Mouse (Mus musculus): ENCODE results near the gene Mafg. TPM values are rescaled to one million over a fixed set of nuclear protein-coding genes. Genes with fewer than 3 reads are reported as not detected.

The Mafg gene
- total RNA-seq, 2 experiments from 2014 or later: 83.3 to 85.8 TPM

GRCm38 (mm10) chr11:120647047-120647830 lies 13.8 kb upstream of the Mafg start:
- no peak for DNase-seq
- intact Hi-C loops (cut with DNase I): no loop called here

DNA sequence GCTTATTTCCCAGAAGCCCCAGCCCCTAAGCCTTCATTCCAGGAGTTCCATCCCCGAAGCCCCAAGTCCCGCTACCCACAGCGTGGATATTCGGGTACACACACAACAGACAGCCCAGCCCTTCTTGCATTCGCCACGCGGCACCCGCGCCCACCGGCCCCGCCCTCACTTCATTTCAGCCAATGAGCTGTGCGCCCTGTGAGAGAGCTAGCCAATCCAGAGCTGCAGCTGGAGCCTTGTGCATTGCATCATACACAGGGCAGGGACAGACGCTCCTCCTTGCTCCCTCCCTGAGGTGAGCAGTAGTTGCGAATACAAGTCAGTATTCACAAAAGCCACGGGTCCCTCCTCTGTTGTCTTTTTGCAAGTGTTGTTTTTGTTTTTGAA lies 10.2 kb upstream of the Mafg start, which contains the start of gene Pycr1:
TSS of gene Pycr1 (minus strand) at position 169 of the 387 bp plus-strand sequence.
- intact Hi-C loops (cut with DNase I): no loop called here
- peak; percentile 94 for DNase-seq

DNA sequence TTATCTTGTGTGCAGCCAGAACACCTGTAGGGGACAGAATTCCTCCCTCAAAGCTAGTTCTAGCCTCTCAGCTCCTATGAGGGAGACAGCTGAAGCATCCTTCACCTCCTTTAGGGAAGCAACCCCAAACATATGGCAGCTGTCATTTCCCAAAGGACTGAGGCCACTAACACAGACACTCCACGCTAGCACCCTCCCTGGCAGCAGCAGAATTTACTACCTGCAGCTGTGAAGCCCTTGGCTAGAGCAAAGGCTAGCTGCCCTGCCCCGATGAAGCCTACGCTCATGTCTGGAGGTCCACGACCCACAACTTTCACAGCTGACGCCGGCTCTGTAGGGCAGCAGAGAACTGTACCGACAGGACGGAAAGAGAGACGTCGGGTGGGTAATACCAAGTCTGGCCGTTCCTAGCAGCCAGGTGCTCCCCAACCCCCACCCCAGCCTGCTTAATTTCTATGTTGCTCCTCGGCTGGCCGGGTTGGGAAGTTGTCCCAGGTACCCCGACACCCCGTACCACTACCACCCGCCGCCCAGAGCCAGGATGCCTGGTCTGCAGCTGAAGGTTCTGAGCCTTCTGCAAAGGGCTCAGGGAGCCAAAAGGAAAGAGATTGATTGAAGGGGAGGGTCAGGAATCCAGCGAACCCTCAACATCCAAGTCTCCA lies 9.7 kb upstream of the Mafg start:
- intact Hi-C loops (cut with DNase I): no loop called here
- no peak for DNase-seq

DNA sequence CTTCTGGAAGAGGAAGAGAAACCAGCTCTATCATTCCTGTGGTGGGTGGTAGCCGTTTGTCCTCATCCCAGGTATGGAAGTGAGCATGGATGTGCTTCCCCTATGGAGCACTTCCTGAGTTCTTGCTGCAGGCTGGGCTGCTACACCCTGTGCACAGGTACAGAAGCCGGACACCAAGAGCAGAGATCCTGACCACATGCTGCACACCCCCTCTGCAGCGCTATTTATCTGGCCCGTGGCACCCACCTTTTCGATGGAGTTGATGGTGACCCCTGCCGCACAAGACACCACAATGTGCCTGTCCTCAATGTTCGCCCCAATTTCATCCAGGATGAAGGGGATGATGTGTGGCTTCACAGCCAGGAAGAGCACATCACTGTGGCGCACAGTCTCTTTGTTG lies 8.5 kb upstream of the Mafg start:
- intact Hi-C loops (cut with DNase I): no loop called here
- DNase-seq: no peak

DNA sequence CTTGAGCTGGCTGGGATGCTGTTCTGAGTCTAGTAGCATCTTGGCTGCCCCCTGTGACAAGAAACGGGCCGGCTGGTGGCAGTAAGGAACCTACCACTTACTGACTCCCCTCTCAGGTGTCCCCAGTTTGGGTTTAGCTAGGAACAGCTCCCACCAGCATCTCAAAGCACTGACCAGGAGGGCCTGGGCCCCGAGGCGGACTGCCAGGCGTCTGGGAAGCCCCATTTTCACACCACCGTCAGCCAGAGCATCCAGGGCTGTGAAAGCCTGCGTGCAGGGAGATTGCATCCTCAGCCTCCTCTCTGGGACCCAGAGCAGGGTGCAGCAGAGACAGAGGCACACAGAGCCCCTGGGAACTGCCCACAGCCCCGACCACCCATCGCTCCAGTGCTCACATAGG lies 7.9 kb upstream of the Mafg start:
- intact Hi-C loops (cut with DNase I): no loop called here
- DNase-seq: no peak

GRCm38 (mm10) chr11:120634810-120635209 lies 1.4 kb upstream of the Mafg start:
- intact Hi-C loops (cut with DNase I): no loop called here
- no peak for DNase-seq

DNA sequence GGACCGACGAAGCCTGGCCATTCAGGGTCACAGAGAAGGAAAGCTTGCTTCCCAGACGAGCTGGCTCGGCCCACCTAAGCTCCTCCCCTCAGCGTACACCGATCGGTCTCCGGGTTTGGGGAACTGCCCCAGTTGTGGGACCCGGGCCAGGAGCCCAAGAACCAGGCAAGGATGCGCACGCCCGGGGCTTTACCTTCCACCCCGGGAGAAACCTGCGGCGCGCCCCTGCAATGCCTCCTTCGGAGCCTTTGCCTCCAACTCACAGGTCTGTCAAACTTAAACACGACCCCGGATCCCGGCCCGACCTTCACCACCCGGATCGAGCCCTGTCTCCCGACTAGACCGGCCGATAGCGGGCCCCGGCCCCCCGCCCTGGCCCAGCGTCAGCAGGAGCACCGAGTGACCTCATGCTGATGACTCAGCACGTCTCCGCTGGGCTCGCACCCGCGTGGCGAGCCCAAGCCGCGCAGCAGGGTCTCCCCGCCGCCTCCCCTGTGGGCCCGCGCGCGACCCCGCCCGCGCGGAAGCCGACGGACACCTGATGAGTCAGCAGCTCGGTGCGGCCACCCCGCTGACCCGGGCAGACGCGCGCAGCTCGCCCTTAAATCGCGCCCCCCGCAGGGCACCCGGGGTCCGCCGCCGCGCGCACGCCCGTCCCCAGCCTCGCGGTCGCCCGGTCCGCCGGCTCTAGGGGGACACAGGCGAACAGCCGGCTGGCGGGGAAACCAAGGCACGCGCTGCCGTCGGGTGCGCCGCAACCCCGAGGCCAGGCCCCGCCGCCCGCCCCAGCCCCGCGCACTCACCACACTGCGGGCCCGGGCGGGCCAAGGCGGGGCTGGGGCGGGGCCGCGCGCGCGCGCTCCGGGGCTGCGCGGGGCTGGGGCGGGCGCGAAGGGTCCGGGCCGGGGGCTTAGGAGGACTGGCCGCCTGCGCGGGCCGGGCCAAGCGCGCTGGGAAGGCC lies 561 bp downstream of the Mafg start:
- DNase-seq: peak; percentile 52
- intact Hi-C loops (cut with DNase I): no loop called here

DNA sequence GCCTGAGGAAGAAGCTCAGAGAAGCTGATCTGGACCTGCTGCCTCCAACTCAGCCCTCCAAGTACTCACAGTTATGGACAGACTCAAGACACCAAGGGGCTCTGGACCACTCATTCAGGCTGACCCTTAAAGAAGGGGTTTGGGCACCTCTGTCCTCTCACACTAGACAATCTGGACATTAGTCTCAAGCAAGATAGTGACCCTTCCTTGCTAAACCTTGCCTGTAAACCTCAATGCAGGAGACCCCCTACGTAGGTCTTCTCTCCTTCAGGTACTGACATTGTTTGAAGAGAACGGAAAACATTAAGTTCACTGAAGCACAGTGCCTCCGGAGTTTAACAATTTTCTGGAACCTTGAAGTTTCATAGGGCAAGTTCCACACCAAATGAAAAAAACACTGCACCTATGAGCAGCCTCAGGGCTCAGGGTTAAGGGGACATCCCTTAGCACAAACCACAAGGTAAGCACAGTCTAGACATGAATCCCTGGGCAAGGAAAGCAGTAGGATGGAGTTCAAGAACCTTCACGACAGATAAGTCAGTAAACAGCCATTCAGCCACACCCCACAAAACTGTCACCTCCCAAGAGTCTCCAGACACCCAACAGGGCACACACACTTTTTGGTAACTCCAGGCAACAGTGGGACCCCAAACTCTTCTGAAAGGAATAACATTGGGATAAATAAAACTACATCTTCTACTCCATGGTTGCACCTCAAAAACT lies 1.5 kb downstream of the Mafg start:
- intact Hi-C loops (cut with DNase I): no loop called here
- no peak for DNase-seq

GRCm38 (mm10) chr11:120630881-120631725 lies 2.3 kb downstream of the Mafg start:
- DNase-seq: no peak
- intact Hi-C loops (cut with DNase I): no loop called here

DNA sequence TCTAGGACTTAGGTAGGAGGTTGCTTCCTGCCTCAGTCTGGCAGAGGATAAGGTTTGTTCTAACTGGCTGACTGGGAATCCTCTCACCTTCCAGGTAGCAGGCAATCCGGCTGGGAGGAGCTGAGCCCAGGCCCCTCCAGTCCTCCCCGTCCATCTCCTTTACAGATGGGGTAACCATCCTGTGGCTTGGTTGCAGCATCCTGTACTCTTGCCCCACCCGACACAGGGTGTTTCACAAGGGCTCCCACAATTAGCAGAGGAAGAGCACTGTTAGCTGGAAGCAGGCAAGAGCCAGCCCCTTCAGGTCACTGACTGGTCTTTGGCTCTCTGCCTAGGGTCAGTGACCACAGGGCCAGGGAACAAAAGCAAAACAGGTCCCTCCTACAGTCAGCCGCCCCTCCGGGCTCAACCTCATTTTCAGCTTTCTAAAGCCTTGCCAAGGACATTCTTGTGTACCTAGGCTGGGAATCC lies 3.0 kb downstream of the Mafg start:
- no peak for DNase-seq
- intact Hi-C loops (cut with DNase I): no loop called here

DNA sequence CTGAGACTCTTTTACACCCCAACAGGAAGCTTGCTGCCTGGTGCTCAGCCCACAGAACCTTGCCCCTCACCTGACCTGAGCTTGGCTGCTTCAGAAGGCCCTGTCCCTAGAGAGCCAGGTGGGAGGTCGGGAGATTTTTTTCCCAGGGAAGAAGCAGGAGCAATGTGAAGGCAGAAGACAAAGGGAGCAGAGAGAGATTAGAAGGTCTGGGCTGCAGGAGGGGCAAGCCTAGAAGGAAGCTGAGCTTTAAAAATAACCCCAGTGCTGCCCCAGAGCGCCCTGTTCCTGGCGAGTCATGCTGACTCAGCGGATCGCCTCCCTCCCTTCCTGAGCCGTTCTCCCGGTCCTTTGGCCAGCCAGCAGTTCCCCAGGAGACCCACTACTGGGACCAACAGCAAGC lies 3.5 kb downstream of the Mafg start:
- DNase-seq: no peak
- intact Hi-C loops (cut with DNase I): loop anchor here (10.0 kb wide), 1 partner anchor 85 kb away; the partner anchor contains the start of genes Cenpx and Lrrc45

GRCm38 (mm10) chr11:120629341-120629730 lies 4.1 kb downstream of the Mafg start:
- DNase-seq: no peak
- intact Hi-C loops (cut with DNase I): loop anchor here (10.0 kb wide), 1 partner anchor 85 kb away; the partner anchor contains the start of genes Cenpx and Lrrc45

- no peak for DNase-seq
- intact Hi-C loops (cut with DNase I): loop anchor here (10.0 kb wide), 1 partner anchor 86 kb away; the partner anchor contains the start of genes Cenpx and Lrrc45
These were observed 4.6 kb downstream of the Mafg start for GRCm38 (mm10) chr11:120628601-120629340.

DNA sequence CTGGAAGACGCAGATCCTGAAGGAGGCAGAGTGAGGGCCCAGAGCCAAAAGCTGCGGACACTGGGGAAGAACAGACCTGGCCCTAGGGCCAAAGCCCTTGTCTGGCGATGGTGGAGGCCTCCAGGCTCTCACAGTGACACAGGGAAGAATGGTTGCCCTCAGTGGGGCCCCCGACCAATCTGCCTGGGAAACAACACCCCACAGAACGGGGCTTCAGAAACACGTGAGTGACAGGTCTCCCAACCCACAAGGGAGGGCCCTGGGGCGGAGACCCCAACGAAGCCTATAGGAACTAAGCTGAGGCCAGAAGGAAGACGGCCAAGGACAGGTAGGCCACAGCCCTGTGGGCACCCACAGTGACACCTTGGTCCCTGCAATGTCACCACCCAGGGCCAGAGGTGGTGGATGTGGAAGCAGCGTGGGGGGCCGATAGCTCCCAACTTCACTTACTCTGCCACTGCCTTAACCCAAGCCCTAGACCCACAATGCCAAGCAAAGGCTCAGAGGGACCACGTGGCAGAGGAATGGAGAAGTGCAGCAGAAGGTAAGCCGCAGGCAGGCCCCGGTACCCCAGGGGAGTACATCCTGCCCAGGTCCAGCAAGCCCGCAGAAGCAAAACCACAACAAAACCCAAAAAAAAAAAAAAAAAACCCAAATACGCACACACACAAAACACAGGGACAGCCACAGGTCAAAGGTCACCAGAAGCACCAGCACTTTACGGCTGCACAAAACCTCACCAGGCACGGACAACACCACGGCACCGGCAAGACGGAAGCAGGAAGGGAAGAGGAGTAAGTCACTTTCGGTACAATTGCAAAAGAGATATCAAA lies 5.7 kb downstream of the Mafg start:
- intact Hi-C loops (cut with DNase I): loop anchor here (10.0 kb wide), 1 partner anchor 87 kb away; the partner anchor contains the start of genes Cenpx and Lrrc45
- no peak for DNase-seq

- DNase-seq: no peak
- intact Hi-C loops (cut with DNase I): loop anchor here (10.0 kb wide), 1 partner anchor 88 kb away; the partner anchor contains the start of genes Cenpx and Lrrc45
These were observed 6.5 kb downstream of the Mafg start for GRCm38 (mm10) chr11:120626785-120627467.

DNA sequence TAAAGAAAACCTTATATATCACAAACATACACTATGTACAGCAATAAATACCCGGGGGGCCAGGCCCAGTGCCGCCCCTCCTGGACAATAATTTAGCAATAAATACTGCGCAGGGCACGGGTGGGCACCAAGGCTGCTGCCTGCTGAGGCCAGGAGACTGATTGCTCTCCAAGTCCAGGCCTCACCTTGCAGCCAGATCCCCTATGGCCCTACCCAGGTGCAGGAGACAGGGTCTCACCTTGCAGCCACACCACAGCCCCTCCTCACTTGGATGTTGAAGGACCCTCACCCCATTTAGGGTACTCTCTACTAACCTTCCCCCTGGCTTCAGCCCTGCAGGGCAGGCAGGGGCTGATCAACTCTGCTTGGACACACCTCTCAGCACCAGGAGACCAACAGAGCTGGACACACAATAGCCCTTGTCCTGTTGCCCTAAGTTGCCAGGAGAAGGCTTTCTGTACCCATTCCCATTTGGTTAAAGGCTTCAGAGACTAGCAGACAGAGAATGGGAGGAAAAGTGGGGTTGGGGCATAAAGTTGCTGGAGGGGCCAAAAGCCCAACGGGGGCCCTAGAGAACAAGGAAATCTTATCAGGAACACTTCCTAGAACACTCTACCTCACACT lies 8.1 kb downstream of the Mafg start, which contains the start of gene Sirt7:
TSS of gene Sirt7 (minus strand) at position 89 of the 624 bp plus-strand sequence.
- intact Hi-C loops (cut with DNase I): loop anchor here (10.0 kb wide), 1 partner anchor 90 kb away; the partner anchor contains the start of genes Cenpx and Lrrc45
- no peak for DNase-seq

All from left cerebral cortex, postnatal 4 days (tissue).